Mouse (Mus musculus) midbrain, postnatal 0 days (tissue): ENCODE data around the gene Ddx23. TPM values are rescaled to one million over a fixed set of nuclear protein-coding genes. Genes with fewer than 3 reads are reported as not detected.

Source experiments
- ATAC-seq: fragments of 200-750 bp; cut with Nextera tagmentation; 2 replicates; pipeline ENCODE4 v1.8.0; 2017; ENCODE audit warnings: moderate number of reproducible peaks, mild to moderate bottlenecking, moderate TSS enrichment, moderate library complexity; ENCODE audit not compliant: low FRiP score
- DNase-seq: peaks from one replicate; pipeline ENCODE4 v3.0.0-alpha.2; 2015; ENCODE audit warnings: low spot score
- H3K27ac ChIP-seq: fragments of 300-500 bp; sonication (generic); 2 replicates; pipeline ENCODE4 v1.5.1; 2014; ENCODE audit warnings: low read depth, mild to moderate bottlenecking, low read length, mixed read lengths
- H3K27me3 ChIP-seq: fragments of 300-500 bp; sonication (generic); 2 replicates; pipeline ENCODE4 v1.6.1; 2014; ENCODE audit warnings: low read length, control low read depth, mixed read lengths; ENCODE audit not compliant: insufficient read depth
- H3K36me3 ChIP-seq: fragments of 300-500 bp; sonication (generic); 2 replicates; pipeline ENCODE4 v1.6.1; 2014; ENCODE audit warnings: low read length, control low read depth, mixed read lengths; ENCODE audit not compliant: insufficient read depth
- H3K4me1 ChIP-seq: fragments of 300-500 bp; sonication (generic); 2 replicates; pipeline ENCODE4 v1.6.1; 2014; ENCODE audit warnings: mild to moderate bottlenecking, control low read depth, antibody characterized with exemption, low read length, mixed read lengths; ENCODE audit not compliant: insufficient read depth
- H3K4me2 ChIP-seq: fragments of 300-500 bp; sonication (generic); 2 replicates; pipeline ENCODE4 v1.6.1; 2014; ENCODE audit warnings: low read depth, mild to moderate bottlenecking, low read length, mixed read lengths; ENCODE audit not compliant: poor library complexity, severe bottlenecking
- H3K4me3 ChIP-seq: fragments of 300-500 bp; sonication (generic); 2 replicates; pipeline ENCODE4 v1.5.1; 2014; ENCODE audit warnings: low read depth, mild to moderate bottlenecking, low read length, moderate library complexity
- H3K9ac ChIP-seq: fragments of 300-500 bp; sonication (generic); replicated peaks from 2 replicates; pipeline ENCODE4 v1.6.1; 2014; ENCODE audit warnings: mild to moderate bottlenecking, low read length, moderate library complexity, mixed read lengths; ENCODE audit not compliant: poor library complexity, severe bottlenecking
- H3K9me3 ChIP-seq: fragments of 300-500 bp; sonication (generic); 2 replicates; pipeline ENCODE4 v1.6.1; 2016; ENCODE audit warnings: low read length, control low read depth
- CTCF ChIP-seq: IDR thresholded peaks from 2 replicates; pipeline ENCODE4 v1.5.1; 2016; ENCODE audit warnings: antibody characterized with exemption, mild to moderate bottlenecking
- WGBS: fragments of 180-500 bp; shearing (Covaris S2); extraction: QIAGEN DNeasy Blood & Tissue Kit; methylation state at CpG from one replicate; pipeline ENCODE4 v1.1.7; 2014; 5-methylcytosine and 5-hydroxymethylcytosine counted together
- polyA plus RNA-seq: library from polyadenylated mRNA; unstranded; fragments of >200 nt; fragmentation: Nextera tagmentation; extraction: Ambion mirVana; gene quantifications from 2 replicates; pipeline ENCODE4 v1.2.1, GENCODE M21; 2015
- total RNA-seq: library from RNA; depleted of rRNA; stranded (reverse); fragments of >200 nt; gene quantifications from 2 replicates; pipeline ENCODE4 v1.2.3, GENCODE M21; 2014

Gene Ddx23
- total and polyA plus RNA-seq, 2 experiments from 2014 or later, result 20.5 to 46.7 TPM

GRCm38 (mm10) chr15:98676471-98676870 lies 13.8 kb upstream of the Ddx23 start:
- WGBS, result under 1% methylated on average over 9 of the region's 9 CpGs
- Histone ChIP-seq H3K4me2 (peak overlapping the region; percentile 98), H3K36me3 (0 out of 2 replicates have a peak, but pooled peaks cover 4% of the 10 kb centered on the region), H3K9me3 (no peaks in the 10 kb centered on the region), H3K27me3 (no peaks in the 10 kb centered on the region), H3K9ac (peak overlapping the region; percentile 66), H3K4me1 (peaks cover 17% of the 10 kb centered on the region; the same call in 1 of the 2 replicates), H3K27ac (no peak overlapping the region), H3K4me3 (peak overlapping the region; percentile 62)
- ATAC-seq (no peak), DNase-seq (peak; percentile 49)
- no peak for TF ChIP-seq CTCF

GRCm38 (mm10) chr15:98675634-98676250 lies 13.0 kb upstream of the Ddx23 start:
- WGBS, result 3% methylated on average over 14 of the region's 14 CpGs
- Histone ChIP-seq H3K4me3 (peak overlapping the region; percentile 62), H3K27ac (peak overlapping the region; percentile 63), H3K4me2 (peak overlapping the region; percentile 98), H3K9me3 (no peaks in the 10 kb centered on the region), H3K27me3 (no peaks in the 10 kb centered on the region), H3K9ac (peak overlapping the region; percentile 66), H3K36me3 (0 out of 2 replicates have a peak, but pooled peaks cover 4% of the 10 kb centered on the region), H3K4me1 (peaks cover 17% of the 10 kb centered on the region; the same call in 1 of the 2 replicates)
- DNase-seq (no peak), ATAC-seq (no peak)
- no peak for TF ChIP-seq CTCF

GRCm38 (mm10) chr15:98674994-98675545 lies 12.4 kb upstream of the Ddx23 start:
- Histone ChIP-seq H3K9me3 (no peaks in the 10 kb centered on the region), H3K4me1 (peaks cover 17% of the 10 kb centered on the region; the same call in 1 of the 2 replicates), H3K4me2 (peak overlapping the region; percentile 98), H3K27ac (peak overlapping the region; percentile 63), H3K27me3 (no peaks in the 10 kb centered on the region), H3K4me3 (peak overlapping the region; percentile 62), H3K9ac (peak overlapping the region; percentile 66), H3K36me3 (peaks cover 6% of the 10 kb centered on the region)
- no peak for TF ChIP-seq CTCF
- no peak for ATAC-seq
- DNase-seq, result no peak
- WGBS, result 11% methylated on average over 11 of the region's 11 CpGs

GRCm38 (mm10) chr15:98674284-98674993 lies 11.7 kb upstream of the Ddx23 start:
- ATAC-seq, result peak; percentile 70
- 12% methylated on average over 7 of the region's 7 CpGs for WGBS

GRCm38 (mm10) chr15:98673732-98674131 lies 11.0 kb upstream of the Ddx23 start:
- Histone ChIP-seq H3K4me1 (peaks cover 17% of the 10 kb centered on the region; the same call in 1 of the 2 replicates), H3K36me3 (peaks cover 9% of the 10 kb centered on the region), H3K9ac (0 out of 2 replicates have a peak overlapping the region, but pooled peaks have one; percentile 66), H3K9me3 (no peaks in the 10 kb centered on the region), H3K27me3 (no peaks in the 10 kb centered on the region), H3K4me2 (peak overlapping the region; percentile 98; the same call in 1 of the 2 replicates), H3K4me3 (no peak overlapping the region; the same call in 1 of the 2 replicates), H3K27ac (peak overlapping the region; percentile 63; the same call in 1 of the 2 replicates)
- 77% methylated on average over 7 of the region's 7 CpGs for WGBS
- no peak for TF ChIP-seq CTCF
- ATAC-seq (no peak), DNase-seq (no peak)

More at GRCm38 (mm10) chr15:98674284-98674993, 11.7 kb upstream of the Ddx23 start:
- H3K36me3 ChIP-seq, result peaks cover 9% of the 10 kb centered on the region
- no peaks in the 10 kb centered on the region for H3K9me3 ChIP-seq
- peaks cover 17% of the 10 kb centered on the region; the same call in 1 of the 2 replicates for H3K4me1 ChIP-seq
- H3K4me2 ChIP-seq, result peak overlapping the region; percentile 98
- peak overlapping the region; percentile 62 for H3K4me3 ChIP-seq
- H3K27ac ChIP-seq, result peak overlapping the region; percentile 63
- peak; percentile 80 for DNase-seq
- no peaks in the 10 kb centered on the region for H3K27me3 ChIP-seq
- peak overlapping the region; percentile 66 for H3K9ac ChIP-seq
- TF ChIP-seq CTCF, result no peak
